Mouse (Mus musculus): ENCODE results near the gene Ppip5k2. TPM values are rescaled to one million over a fixed set of nuclear protein-coding genes. Genes with fewer than 3 reads are reported as not detected.

Ppip5k2 gene
- polyA plus RNA-seq, 1 experiment from 2014 or later, result 11.1 TPM

DNA sequence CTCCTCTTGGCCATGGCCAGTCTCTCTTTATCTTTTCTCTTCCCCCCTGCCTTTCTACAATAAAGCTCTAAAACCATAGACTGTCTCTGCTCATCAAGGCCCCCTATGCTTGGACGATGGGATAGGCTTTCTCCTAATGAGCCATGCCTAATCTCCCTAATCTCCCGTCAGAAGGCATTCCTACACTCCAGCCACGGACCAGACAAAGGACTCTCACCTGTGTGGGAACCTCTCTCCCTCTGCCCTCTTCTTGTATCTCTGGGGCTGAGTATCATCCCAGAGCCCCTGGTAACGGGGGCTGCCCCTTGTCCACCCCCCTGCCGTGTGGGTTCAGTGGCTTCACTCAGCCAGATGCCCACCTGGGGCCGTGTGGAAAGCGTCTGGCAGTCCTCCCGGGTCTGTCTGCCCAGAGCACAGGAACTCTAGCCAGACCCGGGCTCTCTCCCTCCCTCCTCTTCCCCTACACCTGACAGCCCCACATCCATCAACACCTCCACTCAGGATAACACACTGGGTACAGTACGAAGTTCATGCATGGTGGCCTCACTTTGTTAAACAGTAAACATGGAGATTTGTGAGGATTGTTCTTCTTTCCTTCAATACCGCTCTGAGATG lies 71.1 kb downstream of the Ppip5k2 start:
- WGBS, result 10% methylated on average over 11 of the region's 11 CpGs
- no peak for DNase-seq (ENCODE audit: low spot score)
- Histone ChIP-seq H3K4me2 (replicated peaks; ENCODE audit: low read depth) (no peak overlapping the region), H3K36me3 (ENCODE audit: control insufficient read depth, insufficient read depth, low read length) (no peaks in the 10 kb centered on the region), H3K27me3 (ENCODE audit: control insufficient read depth, insufficient read depth, low read length) (no peaks in the 10 kb centered on the region), H3K4me3 (ENCODE audit: low read depth, low read length) (no peak overlapping the region), H3K9me3 (ENCODE audit: control insufficient read depth, low read length) (no peaks in the 10 kb centered on the region), H3K4me1 (replicated peaks; ENCODE audit: control insufficient read depth, insufficient read depth) (no peaks in the 10 kb centered on the region), H3K27ac (replicated peaks) (no peak overlapping the region), H3K9ac (ENCODE audit: low read length) (no peak overlapping the region)
- TF ChIP-seq CTCF (IDR thresholded peaks at IDR 0.05; ENCODE audit: low read depth), result no peak
- no peak for ATAC-seq (ENCODE audit: low FRiP score, low TSS enrichment)

DNA sequence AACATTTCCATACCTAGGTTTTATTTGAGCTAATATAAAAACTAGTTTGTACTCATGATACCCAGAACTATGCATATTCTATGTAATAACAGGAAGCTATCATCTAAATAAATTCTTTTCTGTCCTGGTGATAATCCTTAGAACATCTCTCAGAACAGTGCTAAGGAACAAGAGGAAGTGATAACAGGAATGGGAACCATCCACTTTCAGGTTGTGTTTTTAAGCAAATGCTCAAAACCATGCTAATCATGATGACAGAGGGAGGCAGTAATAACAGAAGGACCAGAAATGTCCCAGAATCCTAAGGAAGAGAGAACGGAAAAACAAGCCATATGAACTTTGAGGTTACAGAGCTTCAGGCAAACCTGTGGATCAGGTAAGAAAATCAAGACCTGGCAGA lies 72.9 kb downstream of the Ppip5k2 start:
- no peaks in the 10 kb centered on the region for H3K27me3 ChIP-seq (ENCODE audit: control insufficient read depth, insufficient read depth, low read length)
- H3K4me2 ChIP-seq (replicated peaks; ENCODE audit: low read depth), result no peak overlapping the region
- H3K27ac ChIP-seq (replicated peaks), result no peak overlapping the region
- WGBS, result 92% methylated on average over 1 of the region's 1 CpGs
- TF ChIP-seq CTCF (IDR thresholded peaks at IDR 0.05; ENCODE audit: low read depth) (no peak), EP300 (optimal IDR thresholded peaks at IDR 0.05) (no peak)
- no peaks in the 10 kb centered on the region for H3K9me3 ChIP-seq (ENCODE audit: control insufficient read depth, low read length)
- no peak overlapping the region for H3K4me3 ChIP-seq (ENCODE audit: low read depth, low read length)
- H3K36me3 ChIP-seq (ENCODE audit: control insufficient read depth, insufficient read depth, low read length), result no peaks in the 10 kb centered on the region
- no peaks in the 10 kb centered on the region for H3K4me1 ChIP-seq (replicated peaks; ENCODE audit: control insufficient read depth, insufficient read depth)
- H3K9ac ChIP-seq (ENCODE audit: low read length), result no peak overlapping the region
- no peak for ATAC-seq (ENCODE audit: low FRiP score, low TSS enrichment)
- no peak for DNase-seq (ENCODE audit: low spot score)

DNA sequence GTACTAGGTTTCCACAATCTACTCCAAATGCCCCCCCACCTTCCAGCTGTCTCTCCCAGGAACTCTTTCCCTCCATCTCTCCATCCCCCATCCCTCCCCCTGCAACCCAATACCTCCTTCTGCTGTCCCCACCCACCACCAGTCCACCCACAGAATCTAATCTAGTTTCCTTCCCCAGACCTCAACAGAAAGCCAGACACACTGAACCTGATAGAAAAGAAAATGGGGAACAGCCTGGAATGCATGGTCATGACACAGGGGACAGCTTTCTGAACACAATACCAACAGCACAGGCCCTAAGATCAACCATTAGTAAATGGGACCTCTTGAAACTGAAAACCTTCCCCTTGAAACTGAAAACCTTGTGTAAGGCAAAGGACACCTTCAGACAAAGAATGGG lies 76.4 kb downstream of the Ppip5k2 start:
- Histone ChIP-seq H3K9ac (ENCODE audit: low read length) (no peak overlapping the region), H3K27ac (replicated peaks) (no peak overlapping the region), H3K36me3 (ENCODE audit: control insufficient read depth, insufficient read depth, low read length) (no peaks in the 10 kb centered on the region), H3K27me3 (ENCODE audit: control insufficient read depth, insufficient read depth, low read length) (no peaks in the 10 kb centered on the region), H3K4me3 (ENCODE audit: low read depth, low read length) (no peak overlapping the region), H3K9me3 (ENCODE audit: control insufficient read depth, low read length) (no peaks in the 10 kb centered on the region), H3K4me2 (replicated peaks; ENCODE audit: low read depth) (no peak overlapping the region), H3K4me1 (replicated peaks; ENCODE audit: control insufficient read depth, insufficient read depth) (no peaks in the 10 kb centered on the region)
- DNase-seq (ENCODE audit: low spot score) (no peak), ATAC-seq (ENCODE audit: low FRiP score, low TSS enrichment) (no peak)
- TF ChIP-seq CTCF (IDR thresholded peaks at IDR 0.05; ENCODE audit: low read depth), result no peak

DNA sequence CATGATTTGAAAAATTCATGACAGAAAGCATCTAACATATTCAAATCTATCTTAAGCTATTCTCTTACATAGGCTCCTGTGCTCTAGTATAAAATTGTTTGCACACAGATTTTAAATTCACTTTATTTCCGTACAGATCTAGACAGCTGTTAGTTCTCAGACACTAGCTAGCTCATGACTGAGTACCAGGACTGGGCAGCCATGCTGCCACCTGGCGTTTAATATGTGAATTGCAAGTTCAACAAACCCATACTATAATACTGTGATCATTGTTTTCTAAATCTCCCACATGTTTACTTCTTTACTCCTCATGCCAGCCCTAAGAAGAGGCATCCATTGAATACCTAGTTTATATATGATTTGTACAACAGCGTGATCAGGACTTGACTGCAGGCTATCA lies 81.5 kb downstream of the Ppip5k2 start:
- 12% methylated on average over 3 of the region's 3 CpGs for WGBS
- TF ChIP-seq EP300 (optimal IDR thresholded peaks at IDR 0.05) (no peak), CTCF (IDR thresholded peaks at IDR 0.05; ENCODE audit: low read depth) (peak; percentile 81)
- no peaks in the 10 kb centered on the region for H3K9me3 ChIP-seq (ENCODE audit: control insufficient read depth, low read length)
- H3K9ac ChIP-seq (ENCODE audit: low read length), result no peak overlapping the region
- no peaks in the 10 kb centered on the region for H3K36me3 ChIP-seq (ENCODE audit: control insufficient read depth, insufficient read depth, low read length)
- H3K27me3 ChIP-seq (ENCODE audit: control insufficient read depth, insufficient read depth, low read length), result no peaks in the 10 kb centered on the region
- peak; percentile 21 for DNase-seq (ENCODE audit: low spot score)
- no peak overlapping the region for H3K27ac ChIP-seq (replicated peaks)
- ATAC-seq (ENCODE audit: low FRiP score, low TSS enrichment), result peak; percentile 47; the same call in 1 of the 2 replicates
- H3K4me2 ChIP-seq (replicated peaks; ENCODE audit: low read depth), result no peak overlapping the region
- H3K4me1 ChIP-seq (replicated peaks; ENCODE audit: control insufficient read depth, insufficient read depth), result no peaks in the 10 kb centered on the region
- H3K4me3 ChIP-seq (ENCODE audit: low read depth, low read length), result no peak overlapping the region

DNA sequence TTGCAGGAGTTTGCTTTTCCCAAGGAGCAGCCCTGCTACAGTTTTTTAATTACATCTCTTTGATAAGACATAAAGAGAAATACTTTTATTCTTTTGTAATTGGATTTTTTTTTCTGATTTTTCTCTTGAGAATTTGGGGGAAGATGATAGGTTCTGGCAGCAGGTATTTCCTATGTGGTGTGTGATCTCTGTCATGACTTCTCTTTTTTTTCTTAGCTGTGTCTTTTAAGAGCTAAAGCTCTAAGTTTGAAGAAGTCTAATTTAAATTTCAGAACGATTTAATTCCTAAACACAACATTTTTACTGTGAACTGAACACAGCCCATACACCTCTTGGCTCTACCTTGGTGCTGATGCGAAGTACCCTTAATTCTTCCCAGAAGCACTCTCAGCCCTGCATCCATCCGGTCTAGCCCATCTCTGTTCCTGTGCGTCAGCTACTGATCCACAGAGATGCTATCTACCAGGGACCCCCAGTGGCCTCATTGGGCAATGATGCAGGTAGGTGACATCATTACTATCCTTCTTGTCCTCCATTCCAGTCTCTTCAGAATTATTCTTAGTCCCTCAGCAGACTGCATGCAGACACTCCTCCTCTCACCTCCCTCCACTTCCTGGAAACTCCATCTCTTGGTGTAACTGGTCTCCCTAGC lies 93.6 kb downstream of the Ppip5k2 start:
- no peak overlapping the region for H3K4me3 ChIP-seq (ENCODE audit: low read depth, low read length)
- H3K4me2 ChIP-seq (replicated peaks; ENCODE audit: low read depth), result no peak overlapping the region
- no peak for DNase-seq (ENCODE audit: low spot score)
- H3K9ac ChIP-seq (ENCODE audit: low read length), result no peak overlapping the region
- no peak for TF ChIP-seq EP300 (optimal IDR thresholded peaks at IDR 0.05)
- TF ChIP-seq CTCF (IDR thresholded peaks at IDR 0.05; ENCODE audit: low read depth), result no peak
- no peak overlapping the region for H3K27ac ChIP-seq (replicated peaks)
- no peaks in the 10 kb centered on the region for H3K27me3 ChIP-seq (ENCODE audit: control insufficient read depth, insufficient read depth, low read length)
- H3K36me3 ChIP-seq (ENCODE audit: control insufficient read depth, insufficient read depth, low read length), result no peaks in the 10 kb centered on the region
- H3K4me1 ChIP-seq (replicated peaks; ENCODE audit: control insufficient read depth, insufficient read depth), result no peaks in the 10 kb centered on the region
- no peak for ATAC-seq (ENCODE audit: low FRiP score, low TSS enrichment)
- H3K9me3 ChIP-seq (ENCODE audit: control insufficient read depth, low read length), result no peaks in the 10 kb centered on the region
- 76% methylated on average over 4 of the region's 4 CpGs for WGBS

DNA sequence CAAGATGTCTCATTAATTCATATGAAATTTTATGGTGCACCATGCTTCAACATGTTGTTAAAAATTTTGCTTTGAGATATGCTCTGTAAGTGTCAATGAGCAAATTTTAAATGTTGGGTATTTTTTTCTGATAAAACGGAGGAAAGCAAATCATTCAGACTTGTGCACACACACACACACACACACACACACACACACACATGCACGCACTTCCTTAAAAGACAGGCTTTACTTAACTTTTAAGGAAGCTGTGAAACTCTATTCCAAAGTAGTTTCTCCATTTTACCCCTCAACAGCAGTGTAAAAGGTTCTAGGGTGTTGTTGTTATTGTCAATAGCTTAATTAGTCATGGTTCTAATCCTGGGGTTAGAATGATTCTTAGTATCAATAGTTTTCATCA lies 94.1 kb downstream of the Ppip5k2 start:
- TF ChIP-seq CTCF (IDR thresholded peaks at IDR 0.05; ENCODE audit: low read depth) (no peak), EP300 (optimal IDR thresholded peaks at IDR 0.05) (no peak)
- H3K9me3 ChIP-seq (ENCODE audit: control insufficient read depth, low read length), result no peaks in the 10 kb centered on the region
- no peak overlapping the region for H3K27ac ChIP-seq (replicated peaks)
- H3K27me3 ChIP-seq (ENCODE audit: control insufficient read depth, insufficient read depth, low read length), result no peaks in the 10 kb centered on the region
- H3K4me1 ChIP-seq (replicated peaks; ENCODE audit: control insufficient read depth, insufficient read depth), result no peaks in the 10 kb centered on the region
- 56% methylated on average over 2 of the region's 2 CpGs for WGBS
- H3K36me3 ChIP-seq (ENCODE audit: control insufficient read depth, insufficient read depth, low read length), result no peaks in the 10 kb centered on the region
- ATAC-seq (ENCODE audit: low FRiP score, low TSS enrichment) (no peak), DNase-seq (ENCODE audit: low spot score) (no peak)
- H3K4me2 ChIP-seq (replicated peaks; ENCODE audit: low read depth), result no peak overlapping the region
- H3K4me3 ChIP-seq (ENCODE audit: low read depth, low read length), result no peak overlapping the region
- no peak overlapping the region for H3K9ac ChIP-seq (ENCODE audit: low read length)
